8 mouse cellular contexts compared by ENCODE assay signal in the genomic region with DNA sequence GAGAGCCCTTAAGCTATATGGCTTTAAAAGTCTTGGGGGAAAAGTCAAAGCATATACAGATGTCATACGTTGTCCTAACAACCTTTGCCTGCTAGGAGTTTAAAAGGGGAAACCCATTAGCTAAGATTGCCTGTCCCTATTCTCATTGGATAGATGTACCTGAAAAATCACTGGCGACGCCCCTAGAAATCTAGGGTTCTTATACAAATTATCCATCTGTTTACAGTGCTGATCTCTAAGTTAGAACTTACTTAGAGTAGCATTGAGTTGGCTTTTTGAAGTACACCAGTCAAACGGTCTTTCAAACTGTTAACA. TPM values are rescaled to one million over a fixed set of nuclear protein-coding genes. Genes with fewer than 3 reads are reported as not detected.
DNase-seq lines count a peak whose midpoint lies in the region; ATAC-seq and TF ChIP-seq lines count a peak whose summit lies in the region.

No protein-coding gene starts in this region.

- H3K27ac ChIP-seq in lung, embryonic 14.5 days (ENCODE audit: low read depth), result peak overlapping the region; percentile 100
- H3K27ac ChIP-seq in embryonic facial prominence, embryonic 13.5 days, result peak overlapping the region; percentile 100
- H3K27ac ChIP-seq in intestine, embryonic 16.5 days (ENCODE audit: low read length), result no peak overlapping the region; the same call in 1 of the 2 replicates
- H3K27ac ChIP-seq in neural tube, embryonic 14.5 days (ENCODE audit: low read depth, low read length), result peak overlapping the region; percentile 99

- no peaks in the 10 kb centered on the region for H3K27me3 ChIP-seq in lung, embryonic 14.5 days (ENCODE audit: insufficient read depth, low read length)
- no peaks in the 10 kb centered on the region for H3K27me3 ChIP-seq in embryonic facial prominence, embryonic 13.5 days
- no peaks in the 10 kb centered on the region for H3K27me3 ChIP-seq in intestine, embryonic 16.5 days (replicated peaks; ENCODE audit: control insufficient read depth, insufficient read depth, low read length)
- H3K27me3 ChIP-seq in neural tube, embryonic 14.5 days (ENCODE audit: control insufficient read depth, insufficient read depth, low read length), result no peaks in the 10 kb centered on the region

- WGBS in lung, embryonic 14.5 days, result 4% methylated on average over 4 of the region's 4 CpGs
- 4% methylated on average over 4 of the region's 4 CpGs for WGBS in embryonic facial prominence, embryonic 13.5 days
- WGBS in intestine, embryonic 16.5 days, result 6% methylated on average over 4 of the region's 4 CpGs
- 6% methylated on average over 4 of the region's 4 CpGs for WGBS in neural tube, embryonic 14.5 days

- H3K4me3 ChIP-seq in lung, embryonic 14.5 days (ENCODE audit: low read depth, low read length), result peak overlapping the region; percentile 97
- peak overlapping the region; percentile 98 for H3K4me3 ChIP-seq in embryonic facial prominence, embryonic 13.5 days
- H3K4me3 ChIP-seq in intestine, embryonic 16.5 days (ENCODE audit: low read length), result peak overlapping the region; percentile 97
- peak overlapping the region; percentile 92 for H3K4me3 ChIP-seq in neural tube, embryonic 14.5 days (ENCODE audit: low read depth, low read length)

- peak overlapping the region; percentile 86 for H3K4me2 ChIP-seq in lung, embryonic 14.5 days
- H3K4me2 ChIP-seq in embryonic facial prominence, embryonic 13.5 days, result peak overlapping the region; percentile 73
- H3K4me2 ChIP-seq in intestine, embryonic 16.5 days (ENCODE audit: low read depth, low read length), result peak overlapping the region; percentile 61
- peak overlapping the region; percentile 79 for H3K4me2 ChIP-seq in neural tube, embryonic 14.5 days (ENCODE audit: low read depth, low read length)

- DNase-seq in lung, embryonic 14.5 days, result peak; percentile 37
- no peak for DNase-seq in lung, adult 18-20 months
- no peak for DNase-seq in adrenal gland, postnatal 36 days
- no peak for DNase-seq in cerebellum, adult 11-12 months
- DNase-seq in spleen, postnatal 4 days (ENCODE audit: low spot score in 2 of 2), result no peak

- no peak for ATAC-seq in lung, embryonic 14.5 days (ENCODE audit: insufficient read depth)
- no peak for ATAC-seq in embryonic facial prominence, embryonic 13.5 days (ENCODE audit: insufficient number of reproducible peaks, insufficient read depth, low FRiP score, low TSS enrichment, low read depth)
- no peak for ATAC-seq in intestine, embryonic 16.5 days
- ATAC-seq in neural tube, embryonic 14.5 days (ENCODE audit: low read depth), result no peak

- H3K4me1 ChIP-seq in lung, embryonic 14.5 days (ENCODE audit: insufficient read depth), result peaks cover 14% of the 10 kb centered on the region
- peaks cover 44% of the 10 kb centered on the region for H3K4me1 ChIP-seq in embryonic facial prominence, embryonic 13.5 days
- peaks cover 18% of the 10 kb centered on the region for H3K4me1 ChIP-seq in intestine, embryonic 16.5 days (ENCODE audit: control insufficient read depth, insufficient read depth, low read length)
- H3K4me1 ChIP-seq in neural tube, embryonic 14.5 days (ENCODE audit: control insufficient read depth, insufficient read depth, low read length), result peaks cover 24% of the 10 kb centered on the region

- H3K36me3 ChIP-seq in lung, embryonic 14.5 days (ENCODE audit: insufficient read depth), result no peaks in the 10 kb centered on the region
- H3K36me3 ChIP-seq in embryonic facial prominence, embryonic 13.5 days, result no peaks in the 10 kb centered on the region
- no peaks in the 10 kb centered on the region for H3K36me3 ChIP-seq in intestine, embryonic 16.5 days (ENCODE audit: control insufficient read depth, insufficient read depth, low read length)
- H3K36me3 ChIP-seq in neural tube, embryonic 14.5 days (ENCODE audit: control insufficient read depth, insufficient read depth, low read length), result no peaks in the 10 kb centered on the region

- H3K9ac ChIP-seq in lung, embryonic 14.5 days, result peak overlapping the region; percentile 100
- H3K9ac ChIP-seq in embryonic facial prominence, embryonic 13.5 days, result peak overlapping the region; percentile 99
- peak overlapping the region; percentile 99 for H3K9ac ChIP-seq in intestine, embryonic 16.5 days (ENCODE audit: low read depth, low read length)
- peak overlapping the region; percentile 100; the same call in 1 of the 2 replicates for H3K9ac ChIP-seq in neural tube, embryonic 14.5 days (replicated peaks; ENCODE audit: low read depth, low read length)

- no peaks in the 10 kb centered on the region for H3K9me3 ChIP-seq in lung, embryonic 14.5 days (ENCODE audit: low read depth, low read length)
- H3K9me3 ChIP-seq in embryonic facial prominence, embryonic 13.5 days, result no peaks in the 10 kb centered on the region
- H3K9me3 ChIP-seq in intestine, embryonic 16.5 days (ENCODE audit: control insufficient read depth, low read length), result no peaks in the 10 kb centered on the region
- no peaks in the 10 kb centered on the region for H3K9me3 ChIP-seq in neural tube, embryonic 14.5 days (ENCODE audit: control insufficient read depth, low read length)

- TF ChIP-seq CTCF in lung, embryonic 14.5 days (IDR thresholded peaks at IDR 0.05; ENCODE audit: low read depth), result no peak

RNA-seq across cellular contexts. Expression of gene Zmynd11, which starts 0.4 kb away (rescaled TPM):
- 163 and 164 TPM in 2 replicates for polyA plus RNA-seq in lung, embryonic 14.5 days (2014; fragmentation: Nextera tagmentation; extraction: Ambion mirVana)
- polyA plus RNA-seq in embryonic facial prominence, embryonic 13.5 days (2015; fragmentation: Nextera tagmentation; extraction: Ambion mirVana), result 119 and 140 TPM in 2 replicates
- 69.9 and 72.2 TPM in 2 replicates for polyA plus RNA-seq in intestine, embryonic 16.5 days (2015; fragmentation: Nextera tagmentation; extraction: Ambion mirVana)
- polyA plus RNA-seq in neural tube, embryonic 14.5 days (2014; fragmentation: Nextera tagmentation; extraction: Ambion mirVana), result 163 and 165 TPM in 2 replicates
- total RNA-seq in adrenal gland, postnatal 36 days (2021), result 100 to 1,000 TPM; 140 to 142 TPM
